Mouse (Mus musculus) adrenal gland, postnatal 25 days (tissue): ENCODE measurements at regions not wholly inside any gene's neighbourhood (a gene's known extent, or its start where the extent isn't known, plus 50 kb on each side); places are given as distances from the start of the nearest gene placed in this dataset.

Experiments
- DNase-seq: peaks from one replicate; pipeline ENCODE4 v3.0.0; 2021; ENCODE audit warnings: mixed read lengths

DNA sequence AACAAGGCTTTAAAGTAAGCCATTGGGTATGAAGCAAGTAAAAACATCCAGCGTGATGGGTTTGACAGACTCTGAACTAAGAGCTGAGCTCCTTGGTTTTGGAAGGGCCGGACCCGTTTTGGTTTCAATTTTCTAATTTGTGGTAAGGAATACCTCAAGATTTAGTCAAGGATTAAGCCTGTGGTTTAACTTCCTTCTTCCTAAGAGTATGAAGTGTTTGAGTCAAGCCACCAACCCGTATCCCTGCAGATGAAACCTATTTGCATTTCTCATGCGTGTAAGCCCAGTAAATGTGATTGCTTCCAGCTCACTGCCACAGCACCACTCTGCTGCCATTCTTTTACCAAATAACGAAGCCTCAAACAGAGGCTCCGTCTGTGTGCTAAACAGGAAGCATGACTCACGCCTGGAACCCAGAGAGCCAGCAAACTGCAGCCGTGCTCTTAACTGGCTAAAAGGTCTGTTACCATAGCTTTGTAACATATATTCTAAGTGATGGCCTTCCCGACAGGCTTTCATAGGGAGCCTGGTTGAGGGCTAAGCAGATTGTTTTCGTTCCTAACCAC is 149.7 kb downstream of the Etv1 start:
- DNase-seq = peak; percentile 39

DNA sequence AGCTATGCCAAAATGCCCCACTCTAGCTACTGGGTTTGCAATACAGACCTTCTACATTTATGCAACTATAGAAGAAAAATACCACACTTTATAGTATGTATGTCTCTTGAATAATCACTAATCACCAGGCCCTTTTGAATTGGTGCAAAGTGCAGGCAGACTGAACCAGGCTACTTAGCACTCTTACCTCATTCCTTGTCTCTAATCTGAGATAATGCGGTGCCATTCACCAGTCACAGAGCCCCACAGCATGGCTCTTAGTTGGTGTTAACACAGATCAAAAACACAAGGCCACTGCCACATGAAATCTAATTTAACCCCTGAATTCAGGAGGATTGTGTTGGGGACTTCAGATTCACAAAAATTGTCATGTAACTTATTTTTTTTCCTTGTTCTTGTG is 150.5 kb downstream of the Etv1 start:
- DNase-seq = no peak

GRCm38 (mm10) chr12:38931769-38932168 is 152.6 kb downstream of the Etv1 start:
- DNase-seq = no peak

DNA sequence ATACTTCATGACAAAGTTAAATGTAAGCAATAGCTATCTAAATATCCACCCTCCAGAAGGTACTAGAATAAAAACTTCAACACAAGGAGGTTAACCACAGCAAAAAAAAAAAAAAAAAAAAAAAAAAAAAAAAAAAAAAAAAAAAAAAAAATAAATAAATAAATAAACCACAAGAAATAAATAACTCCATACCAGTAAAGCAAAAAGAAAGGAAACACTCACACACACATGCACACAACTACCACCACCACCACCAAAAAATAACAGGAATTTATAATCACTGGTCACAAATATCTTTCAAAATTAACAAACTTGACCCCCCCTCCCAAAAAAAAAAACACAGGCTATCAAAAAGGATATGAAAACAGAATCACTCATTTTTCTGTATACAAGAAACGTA is 180.4 kb downstream of the Etv1 start:
- no peak for DNase-seq

DNA sequence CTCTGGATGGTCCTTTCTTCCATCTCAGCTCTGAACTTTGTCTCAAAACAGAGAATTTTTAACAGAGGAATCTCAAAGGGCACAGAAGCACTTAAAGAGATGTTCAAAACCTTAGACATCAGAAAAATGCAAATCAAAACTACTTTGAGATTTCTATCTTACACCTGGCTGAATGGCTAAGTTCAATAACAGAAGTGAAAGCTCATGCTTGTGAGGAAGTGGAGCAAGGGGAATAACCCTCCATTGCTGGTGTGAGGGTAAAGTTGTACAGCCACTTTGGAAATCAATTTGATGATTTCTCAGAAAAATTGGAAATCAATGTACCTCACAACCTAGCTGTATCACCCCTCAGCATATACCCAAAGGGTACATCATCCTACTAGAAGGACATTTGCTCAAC is 183.1 kb downstream of the Etv1 start:
- no peak for DNase-seq

- DNase-seq = no peak
These were observed 191.2 kb downstream of the Etv1 start for GRCm38 (mm10) chr12:38970347-38970746.

GRCm38 (mm10) chr12:38972205-38972604 is 193.0 kb downstream of the Etv1 start:
- DNase-seq = no peak

DNA sequence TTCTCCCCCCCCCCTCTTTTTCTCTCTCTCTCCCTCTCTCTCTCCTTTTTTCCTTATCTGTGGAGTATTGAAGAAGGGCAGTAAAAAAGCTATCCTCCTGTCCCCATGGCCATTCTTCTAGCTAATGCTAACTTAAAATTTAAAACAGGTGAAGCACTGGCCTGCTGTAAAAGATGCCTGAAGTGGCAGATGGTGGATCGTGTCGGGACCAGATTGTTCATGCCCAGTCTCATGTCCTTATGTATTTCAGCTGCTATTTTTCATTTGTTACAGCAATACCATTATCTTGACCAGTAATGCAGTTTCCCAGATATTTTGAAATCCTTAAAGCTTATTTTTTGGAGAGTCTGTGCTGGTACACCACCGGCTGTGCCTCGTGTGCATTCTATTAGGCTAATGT is 196.3 kb downstream of the Etv1 start:
- DNase-seq = no peak

DNA sequence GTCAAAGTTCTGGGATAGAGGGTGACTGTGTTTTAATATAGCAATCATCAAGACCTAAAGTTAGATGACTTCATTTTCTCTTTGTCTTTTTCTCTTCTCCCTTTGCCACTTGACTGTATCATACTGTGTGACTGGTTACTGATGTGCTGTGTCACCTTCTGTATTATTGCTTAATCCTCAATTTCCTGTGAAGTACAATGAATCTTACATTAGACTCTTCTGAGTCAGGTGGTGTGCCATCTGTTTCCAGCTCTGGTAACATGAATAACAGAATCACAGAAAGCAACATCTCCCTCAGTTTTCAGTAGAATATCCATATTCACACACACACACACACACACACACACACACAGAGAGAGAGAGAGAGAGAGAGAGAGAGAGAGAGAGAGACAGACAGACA is 203.2 kb downstream of the Etv1 start:
- no peak for DNase-seq

DNA sequence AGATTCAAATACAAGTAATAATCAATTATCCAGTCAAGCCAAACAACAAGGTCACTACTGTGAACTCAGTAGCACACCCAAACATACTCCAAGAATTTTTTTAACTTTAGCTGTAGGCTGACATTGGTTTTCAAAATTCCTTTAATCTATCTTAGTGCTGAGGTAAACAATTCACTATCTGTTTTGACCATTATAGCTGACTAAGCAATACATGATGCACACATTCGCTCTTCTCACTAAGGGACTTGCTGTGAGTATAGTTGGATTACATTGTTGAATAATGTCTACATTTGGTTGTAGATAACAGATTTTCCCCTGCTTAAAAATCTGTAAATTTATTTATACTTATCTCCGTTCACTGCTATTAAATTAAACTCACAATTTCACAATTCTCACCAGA is 206.7 kb downstream of the Etv1 start:
- DNase-seq = no peak

GRCm38 (mm10) chr12:38986346-38986745 is 207.2 kb downstream of the Etv1 start:
- no peak for DNase-seq

GRCm38 (mm10) chr12:38987277-38987676 is 208.1 kb downstream of the Etv1 start:
- no peak for DNase-seq

DNA sequence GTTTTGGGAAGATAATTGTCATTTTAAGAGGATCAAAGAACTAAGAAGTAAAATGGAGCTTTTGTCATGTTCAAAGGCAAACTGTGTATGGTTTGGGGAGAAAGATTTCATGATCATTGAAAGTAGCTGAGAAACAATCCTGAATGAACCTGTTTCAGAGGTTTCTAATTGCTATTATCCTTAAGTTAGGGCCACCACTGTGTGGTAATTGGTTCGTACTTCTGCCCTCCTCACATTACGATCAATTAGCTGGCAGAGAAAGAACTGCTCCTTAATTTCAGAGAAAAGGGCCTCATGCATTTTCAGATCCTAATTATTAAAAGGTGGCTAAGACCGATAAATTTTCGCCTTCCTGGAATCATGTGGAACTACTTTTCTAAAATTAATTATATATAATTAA is 208.6 kb downstream of the Etv1 start:
- DNase-seq = no peak

DNA sequence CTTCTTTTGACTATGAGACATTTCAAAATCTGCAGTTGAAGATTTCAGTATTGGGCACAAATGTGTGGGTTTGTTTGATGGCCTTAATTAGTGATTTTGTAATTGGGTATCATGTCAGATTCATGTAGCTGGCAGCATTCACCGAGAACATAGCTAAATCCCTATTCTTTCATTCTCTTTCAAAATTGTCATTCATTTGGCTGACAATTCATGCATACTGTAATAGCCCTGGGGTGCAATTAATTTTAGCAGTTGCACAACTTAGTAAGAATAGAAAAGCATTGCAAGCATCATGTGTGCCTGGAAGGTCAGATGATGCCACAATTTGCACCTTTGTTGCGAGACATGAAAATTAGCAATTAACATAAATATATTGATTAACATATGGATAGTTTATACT is 248.0 kb downstream of the Etv1 start:
- DNase-seq = no peak

DNA sequence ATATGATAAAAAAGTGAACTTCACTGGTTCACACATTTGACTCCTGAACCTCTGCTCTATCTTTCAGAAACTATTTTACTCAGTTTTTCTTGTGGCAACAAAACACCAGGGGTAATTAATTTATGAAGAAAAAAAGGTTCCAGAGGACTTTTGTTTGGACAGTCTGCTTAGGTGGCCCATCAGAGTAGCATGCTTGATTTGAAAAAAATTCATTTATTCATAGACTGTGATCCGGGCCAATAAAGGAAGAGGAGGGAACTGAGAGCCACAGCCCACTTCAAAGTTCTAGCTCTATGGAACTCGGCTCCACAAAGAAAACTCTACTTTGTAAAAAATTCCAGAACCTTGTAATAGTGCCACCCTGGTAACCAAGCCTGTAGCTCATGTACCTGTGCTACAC is 248.8 kb downstream of the Etv1 start:
- no peak for DNase-seq

GRCm38 (mm10) chr12:39033982-39034381 is 254.8 kb downstream of the Etv1 start:
- DNase-seq = no peak

- no peak for DNase-seq
These were observed 257.4 kb downstream of the Etv1 start for GRCm38 (mm10) chr12:39036466-39037037.

DNA sequence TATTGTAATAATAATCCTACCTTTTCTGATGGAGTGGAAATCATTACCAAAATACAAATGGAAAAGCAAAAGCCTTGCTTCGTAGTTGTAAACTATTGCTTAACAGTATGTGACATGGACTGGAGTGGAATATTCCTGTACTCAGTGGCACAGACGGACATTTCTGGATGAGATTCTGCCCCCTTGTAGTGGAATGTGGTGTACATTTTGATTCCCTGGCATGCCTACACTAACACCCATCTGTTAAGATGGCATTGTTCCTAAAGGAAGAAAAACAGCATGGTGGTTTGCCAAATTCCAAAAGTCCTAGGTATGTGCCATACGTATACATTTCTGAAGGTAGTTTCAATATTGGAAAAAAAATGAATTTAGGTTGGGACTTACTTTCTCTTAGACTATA is 258.9 kb downstream of the Etv1 start:
- no peak for DNase-seq

GRCm38 (mm10) chr12:39038656-39039055 is 259.5 kb downstream of the Etv1 start:
- DNase-seq = no peak

- no peak for DNase-seq
These were observed 267.9 kb downstream of the Etv1 start for GRCm38 (mm10) chr12:39047126-39047525.

GRCm38 (mm10) chr12:39048441-39048840 is 269.3 kb downstream of the Etv1 start:
- no peak for DNase-seq

- DNase-seq = peak; percentile 15
These were observed 269.8 kb downstream of the Etv1 start for GRCm38 (mm10) chr12:39048958-39049357.

DNA sequence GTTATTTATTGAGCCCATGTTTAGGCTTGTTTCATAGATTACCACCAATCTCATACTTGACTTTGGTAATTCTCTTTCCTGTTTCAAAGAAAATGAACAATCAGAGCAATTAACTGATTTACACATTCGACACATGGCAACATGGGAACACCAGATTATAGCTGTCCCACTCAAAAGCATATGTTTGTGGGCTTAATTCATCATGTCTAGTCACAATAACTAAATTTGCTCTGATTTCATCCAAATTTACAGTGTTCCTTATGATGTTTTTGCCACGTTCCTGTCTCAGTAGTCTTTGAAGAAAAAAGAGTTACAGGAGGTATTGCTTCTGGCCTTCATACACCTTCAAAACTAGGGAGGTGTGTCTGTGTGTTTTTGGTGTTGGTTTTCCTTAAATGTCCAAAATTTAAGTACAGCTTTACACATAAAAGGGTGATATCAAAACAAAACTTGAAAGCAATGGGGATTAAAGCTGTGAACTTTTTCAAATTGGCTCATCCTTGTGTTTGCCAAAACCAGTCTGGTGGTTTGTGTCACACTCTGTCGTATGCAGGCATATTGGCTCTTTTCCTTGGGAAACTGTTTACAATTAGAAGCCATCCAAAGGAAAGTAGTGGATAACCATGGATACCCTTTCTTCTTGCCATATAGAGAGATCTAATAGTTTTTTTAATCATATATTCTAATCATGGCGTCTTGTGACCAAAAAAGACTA is 291.3 kb downstream of the Etv1 start:
- DNase-seq = no peak
